Mouse (Mus musculus) megakaryocyte, embryonic 14.5 days (primary cell): ENCODE data around the gene Wasf1.

Source experiments
- FLI1 ChIP-seq: IDR thresholded peaks from 2 replicates; pipeline ENCODE4 v1.6.1; 2012; ENCODE audit warnings: low read length, inconsistent platforms, mixed read lengths
- GATA1 ChIP-seq: IDR thresholded peaks from 3 replicates; pipeline ENCODE4 v1.6.1; 2012; ENCODE audit warnings: mixed read lengths, low read length, inconsistent platforms, borderline replicate concordance

DNA sequence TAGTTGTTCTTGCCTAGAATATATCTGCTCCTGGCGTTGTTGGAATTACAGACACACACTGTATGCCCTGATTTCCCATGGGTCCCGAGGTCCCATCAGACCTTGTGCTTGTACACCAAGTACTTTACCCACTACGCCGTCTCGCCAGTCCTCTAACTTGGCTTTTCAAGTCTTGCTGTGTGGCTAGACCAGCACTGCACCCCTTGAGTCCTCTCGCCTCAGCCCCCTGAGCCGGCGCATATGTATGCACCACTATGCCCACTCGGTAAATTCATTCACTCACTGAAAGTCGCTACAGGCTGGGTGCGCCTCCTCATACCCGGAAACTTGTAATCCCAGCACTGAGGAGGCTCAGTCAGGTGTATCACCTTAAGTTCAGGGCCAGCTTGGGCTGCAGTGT, 12.5 kb downstream of the Wasf1 start:
- TF ChIP-seq GATA1, result no peak
- TF ChIP-seq FLI1, result no peak
